In the genomic region with DNA sequence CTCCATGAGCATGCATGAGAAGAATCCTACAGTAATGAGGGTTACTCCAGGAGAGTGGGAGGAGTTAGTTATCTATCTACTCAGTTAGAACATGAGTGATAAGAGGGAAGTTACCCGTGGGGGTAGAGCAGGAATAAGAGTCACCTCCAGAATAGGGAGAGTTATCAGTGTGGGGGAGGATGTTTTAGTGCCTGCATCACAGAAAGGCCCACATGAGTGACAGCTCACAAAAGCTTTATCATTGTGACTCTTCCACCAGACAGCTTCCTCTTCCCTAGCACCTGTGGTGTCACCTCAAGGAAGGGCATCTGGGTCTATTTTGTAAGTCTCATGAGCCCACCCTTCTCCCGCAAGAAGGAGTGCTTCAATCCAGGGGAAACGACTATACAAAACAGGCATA, we compare ENCODE assay signal across 13 mouse cellular contexts.
"Had no signal": no experiment of that assay in that cellular context is flagged by ENCODE, and none has a peak within 500 bp of the region (broad histone marks: within the 10 kb centered on the region; RNA-seq: fewer than 3 reads in every experiment).

No protein-coding gene starts in this region.

- DNase-seq: lung, adult 18-20 months; lung, embryonic 14.5 days; lung, postnatal 10 days; lung, postnatal 4 days; midbrain, embryonic 14.5 days; retina, postnatal 1 day; right cerebral cortex, adult 18-20 months; right cerebral cortex, postnatal 25 days; right cerebral cortex, postnatal 4 days; spleen, adult 18-20 months; thymus, adult 18-20 months; thymus, postnatal 36 days had no signal

- ATAC-seq: midbrain, embryonic 16.5 days had no signal
